Mouse (Mus musculus): ENCODE measurements at regions not wholly inside any gene's neighbourhood (a gene's known extent, or its start where the extent isn't known, plus 50 kb on each side); places are given as distances from the start of the nearest gene placed in this dataset.

DNA sequence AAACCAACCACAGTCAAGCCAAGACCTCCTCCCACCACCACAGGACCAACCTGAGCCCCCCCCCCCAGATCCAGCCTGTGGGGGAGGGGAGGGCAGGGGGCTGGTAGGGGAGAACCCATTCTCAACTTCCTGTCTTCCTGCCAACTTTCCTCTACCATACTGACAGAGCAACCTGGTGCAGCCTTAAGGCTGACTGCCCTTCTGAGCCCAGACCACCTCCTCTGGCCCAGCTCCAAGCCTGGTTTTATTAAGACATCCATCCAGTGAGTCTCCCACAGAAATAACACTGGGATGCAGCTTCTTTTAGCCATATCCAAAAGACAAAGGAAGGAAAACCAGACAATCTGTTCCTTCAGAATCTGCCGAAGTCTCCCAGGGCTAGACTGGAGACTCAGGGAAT, 342.8 kb downstream of the Gm9195 start:
- Histone ChIP-seq H3K4me2 (ENCODE audit: low read length) (no peak overlapping the region), H3K27ac (ENCODE audit: low read depth, low read length) (no peak overlapping the region), H3K9me3 (replicated peaks; ENCODE audit: control insufficient read depth, low read length) (no peaks in the 10 kb centered on the region), H3K27me3 (replicated peaks; ENCODE audit: control insufficient read depth, insufficient read depth, low read length) (no peaks in the 10 kb centered on the region), H3K4me1 (ENCODE audit: control insufficient read depth, insufficient read depth, low read length) (peaks cover 4% of the 10 kb centered on the region; the same call in 1 of the 2 replicates), H3K36me3 (ENCODE audit: control insufficient read depth, insufficient read depth, low read length) (no peaks in the 10 kb centered on the region), H3K4me3 (ENCODE audit: low read depth, low read length) (no peak overlapping the region), H3K9ac (ENCODE audit: low read length) (no peak overlapping the region)
- 65% methylated on average over 1 of the region's 1 CpGs for WGBS
- no peak for DNase-seq (ENCODE audit: low spot score)
- no peak for ATAC-seq

DNA sequence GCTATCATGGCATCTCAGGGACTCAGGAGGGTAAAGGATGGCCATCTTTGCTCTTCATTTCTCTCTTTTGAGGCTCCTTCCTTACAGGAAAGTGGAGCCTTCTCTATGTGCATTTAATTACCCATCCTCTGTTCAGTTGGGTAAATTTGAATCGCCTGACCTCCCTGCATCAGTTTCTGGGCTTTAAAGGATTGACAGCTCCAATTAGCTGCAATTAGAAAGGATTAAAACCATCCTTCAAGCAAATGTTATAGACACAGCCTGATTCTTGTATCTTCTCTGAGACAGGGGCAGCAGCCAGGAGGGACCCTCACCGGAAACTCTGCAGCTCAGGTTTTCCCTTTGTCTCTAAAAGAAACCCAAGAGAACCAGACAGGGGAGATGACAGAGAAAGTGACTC, 345.3 kb downstream of the Gm9195 start:
- no peak for ATAC-seq
- DNase-seq (ENCODE audit: low spot score), result no peak
- WGBS, result 10% methylated on average over 2 of the region's 2 CpGs
- Histone ChIP-seq H3K4me3 (ENCODE audit: low read depth, low read length) (no peak overlapping the region), H3K4me2 (ENCODE audit: low read length) (no peak overlapping the region), H3K27ac (ENCODE audit: low read depth, low read length) (no peak overlapping the region), H3K36me3 (ENCODE audit: control insufficient read depth, insufficient read depth, low read length) (no peaks in the 10 kb centered on the region), H3K27me3 (replicated peaks; ENCODE audit: control insufficient read depth, insufficient read depth, low read length) (no peaks in the 10 kb centered on the region), H3K9me3 (replicated peaks; ENCODE audit: control insufficient read depth, low read length) (no peaks in the 10 kb centered on the region), H3K9ac (ENCODE audit: low read length) (no peak overlapping the region), H3K4me1 (ENCODE audit: control insufficient read depth, insufficient read depth, low read length) (peaks cover 11% of the 10 kb centered on the region; the same call in 1 of the 2 replicates)

DNA sequence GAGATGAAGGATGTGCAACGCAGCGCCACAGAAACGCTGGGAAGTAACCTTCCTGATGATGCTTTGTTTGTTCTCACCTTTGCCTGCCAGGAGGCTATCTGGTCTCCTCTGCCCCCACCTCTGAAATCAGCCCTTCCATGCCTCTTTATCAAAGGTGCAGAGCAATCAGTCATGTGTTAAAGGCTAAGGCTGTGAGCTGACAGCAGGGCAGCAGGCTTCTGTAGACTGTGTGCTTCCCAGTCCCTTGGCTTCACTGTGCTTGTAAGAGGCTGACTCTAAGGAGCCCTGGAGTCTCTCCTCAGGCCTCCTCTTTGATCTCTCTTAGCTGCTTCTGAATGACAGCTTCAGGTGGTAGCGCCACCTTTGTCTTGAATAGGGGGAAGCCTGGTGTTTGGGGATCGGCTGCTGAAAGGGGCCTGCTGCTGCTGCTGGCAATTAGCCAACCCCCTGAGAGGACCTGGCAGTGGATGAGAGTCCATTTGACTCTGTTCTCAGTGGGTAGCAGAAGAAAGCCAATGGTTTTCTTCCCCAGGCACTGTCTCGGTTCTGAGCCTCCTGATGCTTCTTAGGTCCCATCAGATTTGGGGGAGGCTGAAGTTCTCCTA, 348.7 kb downstream of the Gm9195 start:
- H3K4me3 ChIP-seq (ENCODE audit: low read depth, low read length), result no peak overlapping the region
- WGBS, result 6% methylated on average over 6 of the region's 6 CpGs
- no peaks in the 10 kb centered on the region for H3K36me3 ChIP-seq (ENCODE audit: control insufficient read depth, insufficient read depth, low read length)
- H3K4me1 ChIP-seq (ENCODE audit: control insufficient read depth, insufficient read depth, low read length), result peaks cover 11% of the 10 kb centered on the region; the same call in 1 of the 2 replicates
- no peak overlapping the region for H3K9ac ChIP-seq (ENCODE audit: low read length)
- no peaks in the 10 kb centered on the region for H3K9me3 ChIP-seq (replicated peaks; ENCODE audit: control insufficient read depth, low read length)
- H3K4me2 ChIP-seq (ENCODE audit: low read length), result no peak overlapping the region
- ATAC-seq, result peak; percentile 60; the same call in 1 of the 2 replicates
- no peak overlapping the region for H3K27ac ChIP-seq (ENCODE audit: low read depth, low read length)
- DNase-seq (ENCODE audit: low spot score), result peak; percentile 52
- H3K27me3 ChIP-seq (replicated peaks; ENCODE audit: control insufficient read depth, insufficient read depth, low read length), result no peaks in the 10 kb centered on the region

DNA sequence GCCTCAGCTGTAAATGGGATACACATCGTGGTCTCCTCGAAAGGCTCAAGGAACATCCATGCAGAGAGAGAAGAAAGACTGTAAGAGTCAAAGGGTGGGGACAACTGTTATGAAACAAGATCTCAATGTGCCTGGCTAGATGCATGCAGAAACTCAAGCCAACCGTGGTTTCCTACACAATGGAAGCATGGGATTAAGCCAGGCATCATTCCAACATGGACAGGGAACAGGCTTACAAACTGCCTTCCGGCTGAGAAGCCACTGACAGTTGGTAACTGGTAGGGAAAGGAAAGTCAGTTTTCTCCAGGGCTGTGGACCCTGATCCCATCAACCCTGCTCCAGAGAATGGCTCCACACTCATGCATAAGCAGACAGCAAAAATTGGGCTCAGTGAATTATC, 350.5 kb downstream of the Gm9195 start:
- no peak overlapping the region for H3K9ac ChIP-seq (ENCODE audit: low read length)
- WGBS, result 25% methylated on average over 4 of the region's 4 CpGs
- no peak for ATAC-seq
- H3K9me3 ChIP-seq (replicated peaks; ENCODE audit: control insufficient read depth, low read length), result no peaks in the 10 kb centered on the region
- H3K4me1 ChIP-seq (ENCODE audit: control insufficient read depth, insufficient read depth, low read length), result peaks cover 7% of the 10 kb centered on the region; the same call in 1 of the 2 replicates
- no peak overlapping the region for H3K4me3 ChIP-seq (ENCODE audit: low read depth, low read length)
- no peak overlapping the region for H3K27ac ChIP-seq (ENCODE audit: low read depth, low read length)
- no peaks in the 10 kb centered on the region for H3K36me3 ChIP-seq (ENCODE audit: control insufficient read depth, insufficient read depth, low read length)
- no peak overlapping the region for H3K4me2 ChIP-seq (ENCODE audit: low read length)
- peak; percentile 27 for DNase-seq (ENCODE audit: low spot score)
- H3K27me3 ChIP-seq (replicated peaks; ENCODE audit: control insufficient read depth, insufficient read depth, low read length), result no peaks in the 10 kb centered on the region

DNA sequence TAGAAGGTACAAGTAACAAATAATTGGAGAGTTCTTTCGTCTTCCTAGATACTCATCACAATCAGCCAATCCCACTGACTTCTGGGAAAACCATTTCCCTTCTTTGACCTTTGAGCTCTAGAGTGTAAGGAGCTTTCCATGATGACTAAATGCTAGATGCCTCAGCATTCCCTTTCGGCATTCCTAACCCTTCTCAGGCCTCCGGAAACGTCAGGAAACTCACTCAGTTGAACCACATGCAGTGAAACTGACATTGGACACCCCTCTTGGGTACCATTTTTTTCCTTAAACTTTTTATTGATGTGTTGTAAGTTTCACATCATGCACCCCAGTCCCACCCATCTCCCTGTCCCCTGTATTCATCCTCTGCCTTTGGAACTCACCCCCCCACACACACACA, 361.5 kb downstream of the Gm9195 start:
- ATAC-seq, result no peak
- Histone ChIP-seq H3K9me3 (replicated peaks; ENCODE audit: control insufficient read depth, low read length) (no peaks in the 10 kb centered on the region), H3K36me3 (ENCODE audit: control insufficient read depth, insufficient read depth, low read length) (no peaks in the 10 kb centered on the region), H3K4me3 (ENCODE audit: low read depth, low read length) (no peak overlapping the region), H3K4me2 (ENCODE audit: low read length) (no peak overlapping the region), H3K27ac (ENCODE audit: low read depth, low read length) (no peak overlapping the region), H3K4me1 (ENCODE audit: control insufficient read depth, insufficient read depth, low read length) (no peaks in the 10 kb centered on the region), H3K27me3 (replicated peaks; ENCODE audit: control insufficient read depth, insufficient read depth, low read length) (no peaks in the 10 kb centered on the region), H3K9ac (ENCODE audit: low read length) (no peak overlapping the region)
- 89% methylated on average over 4 of the region's 4 CpGs for WGBS
- no peak for DNase-seq (ENCODE audit: low spot score)

DNA sequence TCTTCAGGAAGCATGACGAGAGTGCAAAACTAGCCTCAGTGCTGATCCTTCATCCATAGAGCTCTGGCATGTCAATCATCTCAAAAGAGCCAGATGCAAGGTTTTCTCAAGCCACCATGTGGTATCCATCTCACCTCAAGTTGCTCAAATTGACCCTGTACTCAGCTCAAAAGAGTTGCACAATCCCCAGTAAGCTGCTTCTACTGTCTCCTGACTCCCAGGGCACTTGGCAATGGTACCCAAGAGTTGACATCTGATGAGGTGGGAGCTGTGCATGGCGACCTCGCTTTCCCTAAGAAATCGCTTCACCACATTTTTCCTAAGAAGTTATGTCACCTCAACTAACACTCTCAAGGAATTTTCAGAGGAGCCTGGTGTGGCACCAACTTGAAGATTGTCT, 369.9 kb downstream of the Gm9195 start:
- 90% methylated on average over 4 of the region's 4 CpGs for WGBS
- ATAC-seq (no peak), DNase-seq (ENCODE audit: low spot score) (no peak)
- no peaks in the 10 kb centered on the region for H3K36me3 ChIP-seq (ENCODE audit: control insufficient read depth, insufficient read depth, low read length)
- H3K9me3 ChIP-seq (replicated peaks; ENCODE audit: control insufficient read depth, low read length), result no peaks in the 10 kb centered on the region
- no peaks in the 10 kb centered on the region for H3K27me3 ChIP-seq (replicated peaks; ENCODE audit: control insufficient read depth, insufficient read depth, low read length)
- no peaks in the 10 kb centered on the region for H3K4me1 ChIP-seq (ENCODE audit: control insufficient read depth, insufficient read depth, low read length)
- no peak overlapping the region for H3K4me2 ChIP-seq (ENCODE audit: low read length)
- no peak overlapping the region for H3K4me3 ChIP-seq (ENCODE audit: low read depth, low read length)
- H3K9ac ChIP-seq (ENCODE audit: low read length), result no peak overlapping the region
- no peak overlapping the region for H3K27ac ChIP-seq (ENCODE audit: low read depth, low read length)

DNA sequence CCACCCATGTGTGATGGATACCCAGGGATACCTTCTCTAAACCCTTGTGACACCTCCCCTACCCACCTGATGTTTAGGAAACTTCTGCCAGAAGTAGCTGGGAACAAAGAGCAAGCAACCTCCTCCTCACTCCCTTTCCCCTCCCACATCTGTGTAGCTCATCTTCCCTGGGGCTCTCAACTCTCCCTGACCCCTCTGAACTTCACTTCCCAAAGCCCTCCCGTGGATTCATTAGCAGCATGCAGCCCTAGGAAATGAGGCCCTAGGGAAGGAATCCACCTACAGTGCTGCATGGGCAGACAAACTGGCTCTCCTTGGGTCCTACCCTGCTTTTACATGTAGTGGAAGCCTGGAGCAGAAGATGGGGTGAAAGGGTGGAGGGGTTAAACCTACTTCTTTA, 370.6 kb downstream of the Gm9195 start:
- DNase-seq (ENCODE audit: low spot score) (no peak), ATAC-seq (no peak)
- no peak overlapping the region for H3K4me3 ChIP-seq (ENCODE audit: low read depth, low read length)
- 6% methylated on average over 1 of the region's 1 CpGs for WGBS
- H3K4me2 ChIP-seq (ENCODE audit: low read length), result no peak overlapping the region
- no peak overlapping the region for H3K27ac ChIP-seq (ENCODE audit: low read depth, low read length)
- no peak overlapping the region for H3K9ac ChIP-seq (ENCODE audit: low read length)
- H3K9me3 ChIP-seq (replicated peaks; ENCODE audit: control insufficient read depth, low read length), result no peaks in the 10 kb centered on the region
- H3K36me3 ChIP-seq (ENCODE audit: control insufficient read depth, insufficient read depth, low read length), result no peaks in the 10 kb centered on the region
- H3K27me3 ChIP-seq (replicated peaks; ENCODE audit: control insufficient read depth, insufficient read depth, low read length), result no peaks in the 10 kb centered on the region
- H3K4me1 ChIP-seq (ENCODE audit: control insufficient read depth, insufficient read depth, low read length), result no peaks in the 10 kb centered on the region

DNA sequence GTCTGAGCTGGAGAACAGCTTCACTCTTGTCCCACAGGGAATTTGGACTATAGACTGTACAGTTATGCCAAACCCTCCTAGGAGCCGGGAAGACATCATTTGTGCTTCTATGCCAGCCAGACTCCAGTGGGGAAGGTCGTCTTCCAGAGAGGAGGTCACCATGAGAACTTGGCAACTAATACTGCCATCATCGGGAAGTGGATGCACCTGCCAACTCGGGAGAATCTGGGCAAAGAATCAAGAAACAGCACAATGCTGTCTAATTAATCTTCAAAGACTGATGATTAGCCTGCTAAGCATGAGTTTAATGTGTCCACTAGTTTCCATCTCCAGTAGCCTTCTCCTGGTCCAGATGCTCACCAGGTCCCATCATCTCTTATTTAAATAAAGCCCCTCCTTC, 374.8 kb downstream of the Gm9195 start:
- Histone ChIP-seq H3K9ac (ENCODE audit: low read length) (no peak overlapping the region), H3K27ac (ENCODE audit: low read depth, low read length) (no peak overlapping the region), H3K4me1 (ENCODE audit: control insufficient read depth, insufficient read depth, low read length) (no peaks in the 10 kb centered on the region), H3K27me3 (replicated peaks; ENCODE audit: control insufficient read depth, insufficient read depth, low read length) (no peaks in the 10 kb centered on the region), H3K4me3 (ENCODE audit: low read depth, low read length) (no peak overlapping the region), H3K4me2 (ENCODE audit: low read length) (no peak overlapping the region), H3K36me3 (ENCODE audit: control insufficient read depth, insufficient read depth, low read length) (no peaks in the 10 kb centered on the region), H3K9me3 (replicated peaks; ENCODE audit: control insufficient read depth, low read length) (no peaks in the 10 kb centered on the region)
- ATAC-seq (peak; percentile 55; the same call in 1 of the 2 replicates), DNase-seq (ENCODE audit: low spot score) (peak; percentile 69)
- WGBS, result 36% methylated on average over 4 of the region's 4 CpGs

DNA sequence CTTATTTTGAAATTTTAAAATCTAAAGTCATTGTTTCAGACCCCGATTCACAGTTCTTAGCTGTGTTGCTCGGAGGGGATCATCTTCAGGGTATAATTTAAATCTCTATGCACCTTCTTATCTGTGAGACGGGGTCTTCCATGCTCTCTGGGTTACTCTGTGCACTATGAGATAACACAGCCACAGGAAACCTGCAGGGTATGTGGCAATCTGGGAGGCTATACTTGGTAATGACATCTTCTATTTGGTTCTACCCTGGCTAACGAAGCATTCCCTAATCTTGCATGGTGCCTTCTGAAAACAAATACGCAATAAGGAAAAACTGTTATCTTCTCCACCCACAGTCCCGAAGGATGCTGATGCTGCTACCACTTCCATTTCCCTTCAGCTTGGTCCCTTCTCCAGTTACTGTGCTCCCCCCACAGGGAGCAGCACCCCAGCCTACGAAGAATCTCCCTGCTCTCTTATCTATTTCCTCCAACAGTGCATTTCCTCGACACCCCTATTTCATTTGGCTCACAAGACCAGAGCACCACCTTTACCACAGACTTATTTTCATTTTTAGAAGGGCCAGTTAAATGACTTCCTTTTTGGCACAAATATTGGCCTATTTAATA, 378.2 kb downstream of the Gm9195 start:
- no peak overlapping the region for H3K27ac ChIP-seq (ENCODE audit: low read depth, low read length)
- no peak for DNase-seq (ENCODE audit: low spot score)
- no peak overlapping the region for H3K4me3 ChIP-seq (ENCODE audit: low read depth, low read length)

More for the DNA sequence above, 378.2 kb downstream of the Gm9195 start:
- Histone ChIP-seq H3K36me3 (ENCODE audit: control insufficient read depth, insufficient read depth, low read length) (no peaks in the 10 kb centered on the region), H3K9ac (ENCODE audit: low read length) (no peak overlapping the region), H3K27me3 (replicated peaks; ENCODE audit: control insufficient read depth, insufficient read depth, low read length) (no peaks in the 10 kb centered on the region), H3K4me1 (ENCODE audit: control insufficient read depth, insufficient read depth, low read length) (no peaks in the 10 kb centered on the region), H3K4me2 (ENCODE audit: low read length) (no peak overlapping the region), H3K9me3 (replicated peaks; ENCODE audit: control insufficient read depth, low read length) (no peaks in the 10 kb centered on the region)
- ATAC-seq, result no peak
- WGBS, result 80% methylated on average over 8 of the region's 8 CpGs

Measured in forebrain, embryonic 14.5 days (tissue).